Mouse (Mus musculus): ENCODE measurements around the gene Nelfcd. TPM values are rescaled to one million over a fixed set of nuclear protein-coding genes. Genes with fewer than 3 reads are reported as not detected.

Gene Nelfcd
- polyA plus RNA-seq, 1 experiment from 2014 or later, result 144 TPM

GRCm38 (mm10) chr2:174436916-174437696, 21.5 kb downstream of the Nelfcd start:
- H3K9me3 ChIP-seq (ENCODE audit: low read depth, low read length), result no peaks in the 10 kb centered on the region
- no peak overlapping the region for H3K27ac ChIP-seq (ENCODE audit: low read depth)
- H3K4me2 ChIP-seq, result no peak overlapping the region
- no peak overlapping the region for H3K9ac ChIP-seq
- peaks cover 21% of the 10 kb centered on the region for H3K4me1 ChIP-seq (ENCODE audit: insufficient read depth)
- ATAC-seq (ENCODE audit: insufficient read depth) (no peak), DNase-seq (no peak)
- TF ChIP-seq CTCF (IDR thresholded peaks at IDR 0.05; ENCODE audit: low read depth), result no peak
- WGBS, result 91% methylated on average over 7 of the region's 7 CpGs
- peaks cover 21% of the 10 kb centered on the region; the same call in 1 of the 2 replicates for H3K36me3 ChIP-seq (ENCODE audit: insufficient read depth)
- no peaks in the 10 kb centered on the region for H3K27me3 ChIP-seq (ENCODE audit: insufficient read depth, low read length)
- H3K4me3 ChIP-seq (ENCODE audit: low read depth, low read length), result no peak overlapping the region

- Histone ChIP-seq H3K4me3 (ENCODE audit: low read depth, low read length) (peak overlapping the region; percentile 64; the same call in 1 of the 2 replicates), H3K27ac (ENCODE audit: low read depth) (no peak overlapping the region), H3K9me3 (ENCODE audit: low read depth, low read length) (no peaks in the 10 kb centered on the region), H3K36me3 (ENCODE audit: insufficient read depth) (peaks cover 17% of the 10 kb centered on the region; the same call in 1 of the 2 replicates), H3K4me1 (ENCODE audit: insufficient read depth) (peaks cover 21% of the 10 kb centered on the region), H3K27me3 (ENCODE audit: insufficient read depth, low read length) (no peaks in the 10 kb centered on the region), H3K9ac (peak overlapping the region; percentile 65; the same call in 1 of the 2 replicates), H3K4me2 (peak overlapping the region; percentile 82)
- DNase-seq, result no peak
- WGBS, result 90% methylated on average over 4 of the region's 4 CpGs
- TF ChIP-seq CTCF (IDR thresholded peaks at IDR 0.05; ENCODE audit: low read depth), result no peak
- no peak for ATAC-seq (ENCODE audit: insufficient read depth)
Measured at GRCm38 (mm10) chr2:174437697-174437982, 22.0 kb downstream of the Nelfcd start.

GRCm38 (mm10) chr2:174438181-174438580, 22.6 kb downstream of the Nelfcd start:
- Histone ChIP-seq H3K36me3 (ENCODE audit: insufficient read depth) (peaks cover 13% of the 10 kb centered on the region; the same call in 1 of the 2 replicates), H3K27ac (ENCODE audit: low read depth) (peak overlapping the region; percentile 50; the same call in 1 of the 2 replicates), H3K4me3 (ENCODE audit: low read depth, low read length) (peak overlapping the region; percentile 64), H3K27me3 (ENCODE audit: insufficient read depth, low read length) (no peaks in the 10 kb centered on the region), H3K4me2 (peak overlapping the region; percentile 82), H3K4me1 (ENCODE audit: insufficient read depth) (peaks cover 26% of the 10 kb centered on the region), H3K9ac (peak overlapping the region; percentile 65), H3K9me3 (ENCODE audit: low read depth, low read length) (no peaks in the 10 kb centered on the region)
- DNase-seq (no peak), ATAC-seq (ENCODE audit: insufficient read depth) (no peak)
- 60% methylated on average over 11 of the region's 11 CpGs for WGBS
- no peak for TF ChIP-seq CTCF (IDR thresholded peaks at IDR 0.05; ENCODE audit: low read depth)

GRCm38 (mm10) chr2:174438737-174439449, 23.3 kb downstream of the Nelfcd start, which contains the start of gene Ctsz:
TSS of gene Ctsz (minus strand) at chr2:174439039.
- H3K4me3 ChIP-seq (ENCODE audit: low read depth, low read length), result peak within 1 kb of the TSS; percentile 64
- H3K27ac ChIP-seq (ENCODE audit: low read depth), result peak within 1 kb of the TSS; percentile 50; the same call in 1 of the 2 replicates
- peaks cover 8% of the 10 kb centered on the region; the same call in 1 of the 2 replicates for H3K36me3 ChIP-seq (ENCODE audit: insufficient read depth)
- peaks cover 26% of the 10 kb centered on the region for H3K4me1 ChIP-seq (ENCODE audit: insufficient read depth)
- peak; percentile 79 for DNase-seq
- peak; percentile 76 for ATAC-seq (ENCODE audit: insufficient read depth)
- no peaks in the 10 kb centered on the region for H3K27me3 ChIP-seq (ENCODE audit: insufficient read depth, low read length)
- H3K9ac ChIP-seq, result peak within 1 kb of the TSS; percentile 65
- no peaks in the 10 kb centered on the region for H3K9me3 ChIP-seq (ENCODE audit: low read depth, low read length)
- WGBS, result under 1% methylated on average over 38 of the region's 38 CpGs
- TF ChIP-seq CTCF (IDR thresholded peaks at IDR 0.05; ENCODE audit: low read depth), result no peak
- peak within 1 kb of the TSS; percentile 82 for H3K4me2 ChIP-seq

GRCm38 (mm10) chr2:174439450-174439838, 23.8 kb downstream of the Nelfcd start:
- no peak for TF ChIP-seq CTCF (IDR thresholded peaks at IDR 0.05; ENCODE audit: low read depth)
- Histone ChIP-seq H3K36me3 (ENCODE audit: insufficient read depth) (peaks cover 8% of the 10 kb centered on the region; the same call in 1 of the 2 replicates), H3K4me2 (peak overlapping the region; percentile 82), H3K27ac (ENCODE audit: low read depth) (no peak overlapping the region), H3K9me3 (ENCODE audit: low read depth, low read length) (no peaks in the 10 kb centered on the region), H3K4me3 (ENCODE audit: low read depth, low read length) (peak overlapping the region; percentile 64; the same call in 1 of the 2 replicates), H3K27me3 (ENCODE audit: insufficient read depth, low read length) (no peaks in the 10 kb centered on the region), H3K4me1 (ENCODE audit: insufficient read depth) (peaks cover 28% of the 10 kb centered on the region), H3K9ac (peak overlapping the region; percentile 65; the same call in 1 of the 2 replicates)
- WGBS, result 56% methylated on average over 5 of the region's 5 CpGs
- DNase-seq (no peak), ATAC-seq (ENCODE audit: insufficient read depth) (no peak)

GRCm38 (mm10) chr2:174439961-174440360, 24.4 kb downstream of the Nelfcd start:
- Histone ChIP-seq H3K9me3 (ENCODE audit: low read depth, low read length) (no peaks in the 10 kb centered on the region), H3K9ac (no peak overlapping the region), H3K27me3 (ENCODE audit: insufficient read depth, low read length) (no peaks in the 10 kb centered on the region), H3K27ac (ENCODE audit: low read depth) (no peak overlapping the region), H3K4me3 (ENCODE audit: low read depth, low read length) (no peak overlapping the region), H3K36me3 (ENCODE audit: insufficient read depth) (peaks cover 6% of the 10 kb centered on the region; the same call in 1 of the 2 replicates), H3K4me1 (ENCODE audit: insufficient read depth) (peaks cover 28% of the 10 kb centered on the region), H3K4me2 (no peak overlapping the region)
- 88% methylated on average over 9 of the region's 9 CpGs for WGBS
- DNase-seq (no peak), ATAC-seq (ENCODE audit: insufficient read depth) (no peak)
- no peak for TF ChIP-seq CTCF (IDR thresholded peaks at IDR 0.05; ENCODE audit: low read depth)

- Histone ChIP-seq H3K36me3 (ENCODE audit: insufficient read depth) (no peaks in the 10 kb centered on the region), H3K27me3 (ENCODE audit: insufficient read depth, low read length) (no peaks in the 10 kb centered on the region), H3K27ac (ENCODE audit: low read depth) (peak overlapping the region; percentile 48; the same call in 1 of the 2 replicates), H3K4me3 (ENCODE audit: low read depth, low read length) (no peak overlapping the region), H3K4me2 (no peak overlapping the region), H3K9me3 (ENCODE audit: low read depth, low read length) (no peaks in the 10 kb centered on the region), H3K4me1 (ENCODE audit: insufficient read depth) (peaks cover 28% of the 10 kb centered on the region), H3K9ac (no peak overlapping the region)
- TF ChIP-seq CTCF (IDR thresholded peaks at IDR 0.05; ENCODE audit: low read depth), result no peak
- WGBS, result 57% methylated on average over 4 of the region's 4 CpGs
- ATAC-seq (ENCODE audit: insufficient read depth), result peak; percentile 26; the same call in 1 of the 2 replicates
- peak; percentile 61 for DNase-seq
Measured at GRCm38 (mm10) chr2:174441898-174442297, 26.3 kb downstream of the Nelfcd start.

All from lung, embryonic 14.5 days (tissue).